Mouse (Mus musculus) right cerebral cortex, postnatal 4 days (tissue): ENCODE results near the gene Zdhhc12.
"Not testable (repeated sequence)": the region's sequence is repeated elsewhere in the genome, so short reads cannot be mapped to it uniquely, and the experiment has no call there.

Source experiments
- DNase-seq: peaks from one replicate; pipeline ENCODE4 v3.0.0-alpha.2; 2022

The Zdhhc12 gene

DNA sequence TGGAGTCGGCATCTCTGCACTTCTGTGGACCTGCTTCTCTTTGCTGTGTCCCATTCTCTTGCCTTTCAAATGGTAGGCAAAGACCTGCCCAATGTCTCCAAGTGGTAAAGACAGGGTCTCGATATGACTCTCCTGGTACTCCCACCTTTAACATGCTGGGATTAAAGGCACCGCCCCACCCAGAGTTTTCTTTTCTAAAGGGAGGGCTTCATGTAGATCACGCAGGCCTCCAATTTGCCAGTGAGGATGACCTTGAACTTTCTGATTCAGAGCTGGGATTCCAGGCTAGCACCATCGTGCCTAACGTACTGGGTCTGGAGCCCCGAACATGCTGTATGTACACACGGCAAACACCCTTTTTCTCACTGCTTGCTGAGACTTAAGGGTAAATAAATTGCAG lies 30.2 kb downstream of the Zdhhc12 start:
- no peak for DNase-seq

DNA sequence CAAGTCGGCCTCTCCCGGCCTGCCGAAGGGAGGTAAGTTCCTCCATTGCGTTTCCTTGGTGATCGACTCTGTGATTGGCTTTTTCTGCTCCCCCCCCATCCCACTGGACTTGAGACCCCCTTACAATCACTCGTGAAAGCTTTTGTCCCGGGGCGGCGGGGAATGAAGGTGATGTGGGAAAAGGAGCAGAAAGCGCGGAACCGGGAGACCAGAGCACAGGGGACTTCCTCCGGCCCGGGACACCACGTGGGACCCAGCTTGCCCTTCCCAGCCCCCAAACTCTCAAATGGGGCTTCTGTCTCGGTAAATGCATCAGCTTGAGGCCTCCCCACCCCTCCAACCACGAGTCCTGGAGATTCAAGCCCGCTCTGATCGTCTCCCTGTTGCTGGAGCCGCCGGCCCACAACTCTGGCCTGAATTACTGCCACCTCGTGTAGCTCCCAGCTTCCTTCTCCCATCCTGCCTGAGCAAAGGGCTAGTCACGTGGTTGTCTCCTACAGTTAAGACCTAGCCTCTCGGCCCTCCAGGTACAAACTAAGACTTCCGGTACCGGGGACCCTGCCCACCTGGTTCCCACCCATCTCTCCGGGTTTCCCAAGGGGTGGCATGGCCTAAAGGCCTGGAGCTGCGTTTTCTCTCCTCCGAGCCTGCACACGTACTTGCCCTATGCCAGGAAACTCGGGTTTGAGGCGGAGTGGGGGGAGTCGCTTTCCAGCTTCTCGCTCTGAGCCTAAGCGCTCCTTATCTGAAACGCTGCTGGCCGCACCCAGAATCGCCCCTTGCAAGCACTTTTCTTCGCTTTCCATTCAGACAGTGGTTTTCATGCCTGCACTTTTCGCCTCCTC lies 31.0 kb downstream of the Zdhhc12 start:
- DNase-seq, result peak; percentile 27

DNA sequence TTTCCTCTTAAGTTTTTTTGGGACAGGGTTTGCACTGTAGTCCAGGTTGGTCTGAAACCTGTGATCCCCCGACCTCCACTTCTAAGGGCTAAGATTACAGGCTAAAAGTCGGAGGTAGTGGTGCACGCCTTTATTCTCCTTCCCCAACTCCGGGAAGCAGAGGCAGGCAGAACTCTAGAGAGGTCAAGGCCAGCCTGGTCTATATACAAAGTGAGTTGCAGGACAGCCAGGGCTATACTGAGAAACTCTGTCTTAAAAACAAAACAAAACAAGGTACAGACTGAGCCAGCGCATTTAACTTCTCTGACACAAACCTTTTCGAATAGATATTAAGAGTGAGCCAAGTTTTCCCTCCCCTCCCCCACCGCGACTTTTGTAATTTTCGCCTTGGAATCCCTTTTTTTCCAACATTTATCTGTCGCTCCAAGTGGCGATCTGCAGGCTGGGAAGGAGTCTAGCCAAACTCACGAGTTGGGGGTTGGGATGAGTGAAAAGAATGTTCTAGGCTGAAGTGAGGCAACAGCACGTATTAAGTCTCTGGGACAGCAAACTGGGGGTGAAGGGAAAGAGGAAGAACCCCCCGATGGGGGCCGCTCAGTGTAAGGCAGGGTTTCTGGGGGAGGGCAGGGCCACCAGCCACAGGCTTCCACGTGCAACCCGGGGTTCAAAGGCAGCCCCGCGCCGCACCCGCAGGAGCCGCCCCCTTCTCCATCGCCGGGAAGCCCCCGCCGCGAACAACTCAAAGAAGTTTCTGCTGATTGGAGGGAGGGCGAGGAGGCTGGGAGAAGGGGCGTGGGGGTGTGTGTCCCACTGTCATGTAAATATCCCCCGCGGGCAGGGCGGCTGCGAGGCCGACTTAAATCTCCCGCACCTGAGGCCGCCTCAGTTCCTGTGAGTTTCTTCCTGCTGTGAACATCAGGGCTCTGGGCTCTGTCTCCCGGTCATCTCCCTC lies 32.0 kb downstream of the Zdhhc12 start:
- peak; percentile 32 for DNase-seq

DNA sequence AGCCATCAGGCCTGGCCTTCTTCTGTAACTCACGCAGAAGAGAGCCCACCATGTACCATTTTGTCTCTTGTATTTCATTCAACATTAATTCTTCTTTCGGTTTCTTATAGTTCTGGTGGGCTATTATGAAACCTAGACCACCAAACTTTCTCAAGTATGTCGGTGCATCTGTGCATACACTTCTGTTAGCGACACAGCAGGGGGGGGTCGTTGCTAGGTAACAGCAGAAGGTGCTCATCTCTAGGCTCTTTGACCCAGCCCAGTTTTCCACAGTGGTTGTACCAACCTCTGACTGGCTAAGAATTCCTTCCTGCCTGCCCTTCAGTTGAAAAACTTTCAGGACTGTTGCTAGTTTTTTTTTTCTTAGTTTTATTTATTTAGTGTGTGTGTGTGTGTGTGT lies 35.0 kb downstream of the Zdhhc12 start:
- DNase-seq, result no peak

- no peak for DNase-seq
Measured at GRCm38 (mm10) chr2:30057223-30057904, 36.1 kb downstream of the Zdhhc12 start, which contains the start of gene Set. Set (plus strand) TSS chr2:30057378.

DNA sequence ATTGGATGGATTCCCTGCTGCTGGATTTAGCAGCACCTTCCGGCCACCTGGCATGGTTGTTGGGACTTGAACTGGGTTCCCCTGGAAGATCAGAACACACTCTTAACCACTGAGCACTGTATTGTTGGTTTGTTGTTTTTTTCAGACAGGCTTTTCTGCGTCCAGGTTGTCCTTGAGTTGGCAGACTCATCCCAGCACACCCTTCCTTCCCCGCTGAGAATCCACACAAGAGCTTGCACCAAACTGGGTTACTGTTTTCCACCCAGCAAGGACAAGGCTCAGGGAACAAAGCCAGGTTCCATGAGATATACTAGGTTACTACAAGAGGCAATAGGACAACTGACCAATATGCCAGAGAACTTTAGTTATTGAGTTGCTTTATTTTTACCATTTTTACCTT lies 36.7 kb downstream of the Zdhhc12 start:
- no peak for DNase-seq

- not testable (repeated sequence) for DNase-seq
Measured at GRCm38 (mm10) chr2:30055310-30055709, 38.1 kb downstream of the Zdhhc12 start.

- DNase-seq, result no peak
Measured at GRCm38 (mm10) chr2:30051992-30052761, 41.3 kb downstream of the Zdhhc12 start.

- no peak for DNase-seq
Measured at GRCm38 (mm10) chr2:30049831-30050230, 43.6 kb downstream of the Zdhhc12 start.

- peak; percentile 98 for DNase-seq
Measured at GRCm38 (mm10) chr2:30048699-30049388, 44.6 kb downstream of the Zdhhc12 start, which contains the start of gene Wdr34. Wdr34 (minus strand) TSS chr2:30048881.

DNA sequence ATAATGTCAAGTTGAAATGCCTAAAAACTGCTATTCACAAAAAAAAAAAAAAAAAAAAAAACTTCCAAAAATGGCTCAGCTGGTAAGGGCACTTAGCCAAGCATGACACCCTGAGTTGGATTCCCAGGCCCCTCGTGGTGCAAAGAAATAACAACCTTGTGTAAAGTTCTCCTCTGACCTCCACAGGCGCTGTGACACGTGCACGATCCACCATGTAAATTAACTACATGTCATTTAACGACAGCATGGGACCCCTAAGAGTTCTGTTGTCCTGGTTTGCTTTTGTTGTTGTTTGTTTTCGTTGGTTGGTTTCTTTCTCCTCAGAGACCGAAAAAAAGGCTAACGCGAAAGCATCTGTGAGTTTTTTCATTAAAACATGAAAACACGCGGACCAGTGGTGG lies 45.3 kb downstream of the Zdhhc12 start:
- no peak for DNase-seq

DNA sequence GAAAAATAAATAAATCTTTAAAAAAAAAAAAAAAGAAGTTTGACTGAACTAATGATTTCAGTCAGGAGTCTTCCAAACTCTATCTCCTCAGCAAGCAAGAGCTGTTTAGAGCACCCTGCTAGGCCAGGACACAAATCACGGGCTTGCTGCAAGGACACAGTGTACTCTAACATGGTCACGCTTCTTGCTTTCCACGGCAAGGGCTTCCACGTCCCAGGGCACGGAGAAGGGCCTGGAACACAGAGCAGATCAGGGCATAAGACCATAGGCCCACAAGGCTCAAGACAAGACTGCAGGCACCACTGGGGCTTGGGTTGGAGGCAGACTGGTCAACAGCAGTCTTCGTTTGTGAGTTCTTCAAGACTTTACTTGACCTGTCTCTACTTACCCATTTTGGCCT lies 46.3 kb downstream of the Zdhhc12 start:
- no peak for DNase-seq

- DNase-seq, result no peak
Measured at GRCm38 (mm10) chr2:30044550-30044949, 48.9 kb downstream of the Zdhhc12 start.

DNA sequence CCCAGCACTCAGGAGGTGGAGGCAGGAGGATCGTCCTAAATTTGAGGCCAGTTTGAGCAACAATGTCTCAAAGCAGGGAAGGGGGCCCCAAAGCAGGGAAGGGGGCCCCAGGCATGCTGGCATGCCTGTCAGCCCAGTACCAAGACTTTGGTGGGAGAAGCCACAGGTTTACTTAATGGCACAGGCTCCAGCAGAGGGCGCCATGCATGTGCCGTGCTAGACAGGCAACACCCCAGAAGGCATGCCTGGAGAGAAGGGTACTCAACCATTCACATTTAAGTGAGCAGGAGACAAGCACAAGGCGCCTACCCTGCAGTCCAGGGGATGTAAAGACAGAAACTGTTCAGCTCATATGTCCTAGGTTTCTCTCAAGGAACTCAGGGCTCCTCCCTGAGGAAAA lies 51.0 kb downstream of the Zdhhc12 start:
- peak; percentile 88 for DNase-seq
